Mouse (Mus musculus) hematopoietic stem cell, adult 5-6 weeks (primary cell): ENCODE results near the gene Kat6b. TPM values are rescaled to one million over a fixed set of nuclear protein-coding genes. Genes with fewer than 3 reads are reported as not detected.
"Not testable (repeated sequence)": the region's sequence is repeated elsewhere in the genome, so short reads cannot be mapped to it uniquely, and the experiment has no call there.

ENCODE experiments used
- ATAC-seq, 2 experiments: fragments of 125-278 bp in 1 of 2; replicated peaks in 1 of 2; 2 replicates each; pipeline ENCODE4 v1.8.0; 2016 to 2017; ENCODE audit warnings: inconsistent platforms in 2 of 2, mild to moderate bottlenecking in 2 of 2, moderate number of reproducible peaks in 2 of 2, low read depth in 1 of 2, moderate TSS enrichment in 1 of 2; ENCODE audit not compliant: low FRiP score in 2 of 2, poor library complexity in 2 of 2, severe bottlenecking in 2 of 2, insufficient read depth in 1 of 2, low TSS enrichment in 1 of 2
- total RNA-seq: library from RNA; stranded (forward); fragments of 172-1452, 232-1000 nt; gene quantifications from 2 replicates; pipeline ENCODE4 v1.2.3, GENCODE M21; 2017

Gene Kat6b
- total RNA-seq, 1 experiment from 2014 or later: 22.0 TPM

GRCm38 (mm10) chr14:21474593-21475132 lies 6.6 kb upstream of the Kat6b start:
- ATAC-seq: not testable (repeated sequence)

GRCm38 (mm10) chr14:21477181-21477580 lies 4.1 kb upstream of the Kat6b start:
- ATAC-seq: no peak

GRCm38 (mm10) chr14:21479566-21479965 lies 1.7 kb upstream of the Kat6b start:
- ATAC-seq: no peak

- ATAC-seq: no peak
These were observed 1.0 kb upstream of the Kat6b start for GRCm38 (mm10) chr14:21480191-21480590.

- no peak for ATAC-seq
These were observed 3.0 kb downstream of the Kat6b start for GRCm38 (mm10) chr14:21484199-21484598.

- no peak for ATAC-seq
These were observed 3.5 kb downstream of the Kat6b start for GRCm38 (mm10) chr14:21484693-21485092.

- ATAC-seq: no peak
These were observed 4.8 kb downstream of the Kat6b start for GRCm38 (mm10) chr14:21485961-21486520.

GRCm38 (mm10) chr14:21487135-21487534 lies 5.9 kb downstream of the Kat6b start:
- ATAC-seq: not testable (repeated sequence)

GRCm38 (mm10) chr14:21488426-21489115 lies 7.3 kb downstream of the Kat6b start:
- ATAC-seq: not testable (repeated sequence)

GRCm38 (mm10) chr14:21489116-21489485 lies 7.9 kb downstream of the Kat6b start:
- ATAC-seq: no peak

- ATAC-seq: no peak
These were observed 8.9 kb downstream of the Kat6b start for GRCm38 (mm10) chr14:21490141-21490540.

GRCm38 (mm10) chr14:21498361-21498996 lies 17.2 kb downstream of the Kat6b start:
- ATAC-seq: no peak

- no peak for ATAC-seq
These were observed 17.9 kb downstream of the Kat6b start for GRCm38 (mm10) chr14:21499011-21499581.

- no peak for ATAC-seq
These were observed 18.5 kb downstream of the Kat6b start for GRCm38 (mm10) chr14:21499631-21500153.

- ATAC-seq: peak; percentile 92 to 94
These were observed 19.2 kb downstream of the Kat6b start for GRCm38 (mm10) chr14:21500154-21501047.

- peak; percentile 17 to 46; a peak in 3 of 4 replicates for ATAC-seq
These were observed 19.9 kb downstream of the Kat6b start for GRCm38 (mm10) chr14:21501048-21501657.

- ATAC-seq: no peak
These were observed 23.8 kb downstream of the Kat6b start for GRCm38 (mm10) chr14:21505036-21505435.
